Mouse (Mus musculus) heart, postnatal 0 days (tissue): ENCODE data around the gene Plppr4. TPM values are rescaled to one million over a fixed set of nuclear protein-coding genes. Genes with fewer than 3 reads are reported as not detected.
A peak's percentile ranks its signal among the peaks of the same experiment; 100 is the strongest.

Source experiments
- ATAC-seq: fragments of 200-750 bp; cut with Nextera tagmentation; 2 replicates; pipeline ENCODE4 v1.8.0; 2017; ENCODE audit warnings: low read depth, moderate number of reproducible peaks, moderate library complexity; ENCODE audit not compliant: insufficient read depth
- DNase-seq: peaks from one replicate; pipeline ENCODE4 v3.0.0-alpha.2; 2016; ENCODE audit warnings: low spot score
- H3K27ac ChIP-seq: fragments of 300-500 bp; sonication (generic); 2 replicates; pipeline ENCODE4 v1.5.1; 2014; ENCODE audit warnings: low read depth, mild to moderate bottlenecking
- H3K27me3 ChIP-seq: fragments of 300-500 bp; sonication (generic); 2 replicates; pipeline ENCODE4 v1.6.1; 2014; ENCODE audit warnings: low read length, mixed read lengths; ENCODE audit not compliant: control insufficient read depth, insufficient read depth
- H3K36me3 ChIP-seq: fragments of 300-500 bp; sonication (generic); replicated peaks from 2 replicates; pipeline ENCODE4 v1.6.1; 2014; ENCODE audit warnings: low read length, mixed read lengths; ENCODE audit not compliant: control insufficient read depth, insufficient read depth
- H3K4me1 ChIP-seq: fragments of 300-500 bp; sonication (generic); 2 replicates; pipeline ENCODE4 v1.6.1; 2014; ENCODE audit warnings: antibody characterized with exemption; ENCODE audit not compliant: control insufficient read depth, insufficient read depth
- H3K4me2 ChIP-seq: fragments of 300-500 bp; sonication (generic); 2 replicates; pipeline ENCODE4 v1.6.1; 2014; ENCODE audit warnings: low read depth, mild to moderate bottlenecking, low read length, moderate library complexity
- H3K4me3 ChIP-seq: fragments of 300-500 bp; sonication (generic); 2 replicates; pipeline ENCODE4 v1.5.1; 2014; ENCODE audit warnings: low read depth, low read length
- H3K9ac ChIP-seq: fragments of 300-500 bp; sonication (generic); replicated peaks from 2 replicates; pipeline ENCODE4 v1.6.1; 2014; ENCODE audit warnings: low read depth, low read length, mixed read lengths
- H3K9me3 ChIP-seq: fragments of 300-500 bp; sonication (generic); replicated peaks from 2 replicates; pipeline ENCODE4 v1.6.1; 2016; ENCODE audit warnings: low read length; ENCODE audit not compliant: control insufficient read depth
- CTCF ChIP-seq: IDR thresholded peaks from 2 replicates; pipeline ENCODE4 v1.5.1; 2016; ENCODE audit warnings: antibody characterized with exemption, control low read depth, low read depth
- EP300 ChIP-seq: IDR thresholded peaks from 2 replicates; pipeline ENCODE4 v1.6.1; 2016; ENCODE audit warnings: antibody characterized with exemption, low read depth
- WGBS: fragments of 180-500 bp; shearing (Covaris S2); extraction: QIAGEN DNeasy Blood & Tissue Kit; methylation state at CpG from one replicate; pipeline ENCODE4 v1.1.7; 2014; 5-methylcytosine and 5-hydroxymethylcytosine counted together
- polyA plus RNA-seq: library from polyadenylated mRNA; unstranded; fragments of >200 nt; fragmentation: Nextera tagmentation; extraction: Ambion mirVana; gene quantifications from 2 replicates; pipeline ENCODE4 v1.2.1, GENCODE M21; 2015
- total RNA-seq: library from RNA; depleted of rRNA; stranded (reverse); fragments of >200 nt; gene quantifications from 2 replicates; pipeline ENCODE4 v1.2.3, GENCODE M21; 2014; ENCODE audit warnings: low replicate concordance

Gene Plppr4
- total and polyA plus RNA-seq, 2 experiments from 2014 or later: 0.23 to 0.36 TPM

GRCm38 (mm10) chr3:117358981-117359628, 1.6 kb downstream of the Plppr4 start:
- Histone ChIP-seq H3K27me3 (no peaks in the 10 kb centered on the region), H3K9me3 (no peaks in the 10 kb centered on the region), H3K4me2 (peak overlapping the region; percentile 58), H3K27ac (no peak overlapping the region), H3K36me3 (no peaks in the 10 kb centered on the region), H3K4me1 (no peaks in the 10 kb centered on the region), H3K4me3 (0 out of 2 replicates have a peak overlapping the region, but pooled peaks have one; percentile 38), H3K9ac (no peak overlapping the region)
- ATAC-seq: no peak
- TF ChIP-seq CTCF: no peak
- no peak for TF ChIP-seq EP300
- DNase-seq: no peak
- 76% methylated on average over 5 of the region's 5 CpGs for WGBS

DNA sequence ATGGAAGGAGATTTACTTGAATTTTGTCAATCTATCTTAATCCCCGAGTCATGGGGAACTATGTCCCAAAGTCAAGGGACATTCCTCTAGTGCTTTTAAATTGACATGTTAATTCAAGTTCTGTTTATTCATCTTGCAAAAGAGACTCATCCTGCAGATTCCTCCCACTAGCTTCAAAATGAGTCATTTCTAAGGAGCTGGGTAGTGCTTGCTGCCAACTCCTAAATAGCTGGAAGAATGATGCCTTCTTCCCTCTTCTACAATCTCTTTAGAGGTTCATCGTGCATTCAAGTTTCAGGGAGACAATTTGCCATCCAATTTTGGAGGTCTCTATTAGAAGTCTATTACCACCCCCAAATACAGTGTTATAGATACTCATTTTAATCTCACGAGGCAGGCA, 3.3 kb downstream of the Plppr4 start:
- no peak overlapping the region for H3K27ac ChIP-seq

DNA sequence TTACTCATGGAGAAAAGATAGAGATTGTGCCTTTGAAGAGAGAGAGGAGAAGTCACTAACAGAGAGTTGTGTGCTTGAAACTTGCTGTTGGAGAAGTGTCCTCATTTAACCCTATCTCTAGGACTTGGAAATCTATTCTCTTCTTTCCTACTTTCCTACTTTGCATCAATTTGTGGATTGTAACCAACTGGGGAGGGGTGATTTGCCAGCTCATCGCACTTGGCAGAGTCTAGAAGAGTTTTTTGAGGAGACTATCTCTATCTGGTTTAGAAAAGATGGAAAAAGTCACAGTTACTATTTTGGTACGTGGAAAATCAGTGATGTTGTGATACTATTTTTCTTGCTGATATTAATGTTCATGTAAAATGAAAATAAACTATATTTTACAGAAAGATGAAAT, 6.7 kb downstream of the Plppr4 start:
- Histone ChIP-seq H3K4me2 (no peak overlapping the region), H3K4me1 (no peaks in the 10 kb centered on the region), H3K27me3 (no peaks in the 10 kb centered on the region), H3K36me3 (no peaks in the 10 kb centered on the region), H3K4me3 (no peak overlapping the region), H3K9me3 (no peaks in the 10 kb centered on the region), H3K9ac (no peak overlapping the region), H3K27ac (no peak overlapping the region)
- TF ChIP-seq CTCF (no peak), EP300 (no peak)
- ATAC-seq (no peak), DNase-seq (no peak)
- 61% methylated on average over 2 of the region's 2 CpGs for WGBS

More for the DNA sequence above, 3.3 kb downstream of the Plppr4 start:
- TF ChIP-seq CTCF: no peak
- TF ChIP-seq EP300: no peak
- ATAC-seq (no peak), DNase-seq (no peak)
- Histone ChIP-seq H3K9ac (no peak overlapping the region), H3K4me3 (no peak overlapping the region), H3K9me3 (no peaks in the 10 kb centered on the region), H3K36me3 (no peaks in the 10 kb centered on the region), H3K4me1 (no peaks in the 10 kb centered on the region), H3K4me2 (no peak overlapping the region), H3K27me3 (no peaks in the 10 kb centered on the region)
- WGBS: 81% methylated on average over 3 of the region's 3 CpGs

DNA sequence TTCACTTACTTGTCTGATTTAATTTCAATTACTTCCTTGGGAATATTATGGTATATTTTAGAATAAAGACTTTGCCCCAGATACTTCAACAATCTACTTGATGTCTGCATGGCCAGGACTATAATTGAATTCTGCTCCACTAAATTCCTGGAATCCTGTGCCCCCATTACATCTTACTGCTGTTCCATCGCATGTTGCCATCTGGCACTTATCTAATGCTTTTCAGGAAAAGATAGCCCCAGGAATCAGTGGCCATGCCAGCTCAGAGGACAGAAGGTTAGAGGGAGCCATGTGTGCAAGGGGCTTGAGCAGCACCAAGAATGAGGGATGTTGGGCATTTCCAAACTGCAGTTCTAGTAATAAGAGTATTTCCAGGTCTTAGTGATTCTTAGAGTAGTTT, 14.3 kb downstream of the Plppr4 start:
- Histone ChIP-seq H3K4me2 (no peak overlapping the region), H3K36me3 (no peaks in the 10 kb centered on the region), H3K4me1 (no peaks in the 10 kb centered on the region), H3K27ac (no peak overlapping the region), H3K4me3 (no peak overlapping the region), H3K9me3 (no peaks in the 10 kb centered on the region), H3K27me3 (no peaks in the 10 kb centered on the region), H3K9ac (no peak overlapping the region)
- 77% methylated on average over 1 of the region's 1 CpGs for WGBS
- no peak for TF ChIP-seq EP300
- DNase-seq (no peak), ATAC-seq (no peak)

DNA sequence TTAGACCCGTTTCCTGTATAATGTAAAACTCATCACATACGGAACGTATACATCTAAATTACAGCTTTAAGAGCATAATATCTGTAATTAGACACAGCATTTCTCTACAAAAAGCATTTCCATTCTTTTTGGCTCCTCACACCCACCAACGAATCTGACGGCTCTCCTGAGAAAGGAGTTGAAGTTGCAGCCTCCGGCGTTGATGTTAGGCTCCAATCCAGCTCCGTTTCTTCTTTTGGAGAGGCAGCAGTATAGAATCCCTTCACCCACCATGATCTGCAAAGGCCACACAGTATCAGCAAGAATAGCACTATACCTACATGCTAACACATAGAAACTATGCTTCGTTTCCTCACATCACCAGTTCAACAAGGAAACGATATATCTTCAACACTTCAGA, 29.2 kb downstream of the Plppr4 start:
- H3K27me3 ChIP-seq: no peaks in the 10 kb centered on the region

DNA sequence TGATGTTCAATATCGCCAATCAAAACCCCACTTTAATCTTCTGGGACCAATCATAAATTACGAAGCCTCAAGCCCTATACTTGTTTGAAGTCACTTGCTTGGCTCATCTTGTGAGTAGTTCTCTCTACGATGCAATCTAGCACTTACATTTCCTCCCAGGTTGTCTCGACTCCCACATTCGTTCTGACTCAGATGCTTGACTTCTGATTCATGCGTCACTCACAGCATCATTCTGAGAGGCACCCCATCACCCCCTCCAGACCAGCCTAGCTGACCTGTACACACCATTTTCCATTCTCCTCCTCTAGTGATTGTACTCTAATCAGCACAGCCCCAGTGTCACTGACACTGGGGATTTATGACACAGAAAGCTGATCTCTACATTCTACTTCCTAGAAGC, 31.2 kb downstream of the Plppr4 start:
- Histone ChIP-seq H3K36me3 (no peaks in the 10 kb centered on the region), H3K27ac (no peak overlapping the region), H3K4me3 (no peak overlapping the region), H3K4me2 (no peak overlapping the region), H3K9me3 (no peaks in the 10 kb centered on the region), H3K27me3 (no peaks in the 10 kb centered on the region), H3K4me1 (no peaks in the 10 kb centered on the region), H3K9ac (no peak overlapping the region)
- WGBS: 67% methylated on average over 6 of the region's 6 CpGs
- TF ChIP-seq EP300: no peak
- no peak for TF ChIP-seq CTCF
- DNase-seq (no peak), ATAC-seq (no peak)

More for the DNA sequence above, 29.2 kb downstream of the Plppr4 start:
- TF ChIP-seq EP300: no peak
- no peak for TF ChIP-seq CTCF
- DNase-seq (no peak), ATAC-seq (no peak)
- H3K9ac ChIP-seq: no peak overlapping the region
- no peak overlapping the region for H3K4me2 ChIP-seq
- H3K4me1 ChIP-seq: no peaks in the 10 kb centered on the region
- no peak overlapping the region for H3K4me3 ChIP-seq
- no peaks in the 10 kb centered on the region for H3K36me3 ChIP-seq
- H3K9me3 ChIP-seq: no peaks in the 10 kb centered on the region
- WGBS: 80% methylated on average over 10 of the region's 10 CpGs
- H3K27ac ChIP-seq: no peak overlapping the region
